Mouse (Mus musculus) olfactory bulb, adult 2 months (tissue): ENCODE data around the gene Pttg1.

Experiments used
- CTCF ChIP-seq: fragments of 200-500 bp; IDR thresholded peaks from 2 replicates; pipeline ENCODE4 v1.5.1; 2012; ENCODE audit warnings: low read depth, mild to moderate bottlenecking, low read length, moderate library complexity; ENCODE audit not compliant: insufficient read depth
- POLR2A ChIP-seq: fragments of 200-500 bp; IDR thresholded peaks from 2 replicates; pipeline ENCODE4 v1.6.1; 2012; ENCODE audit warnings: mild to moderate bottlenecking, low read depth, low read length, moderate library complexity; ENCODE audit not compliant: insufficient read depth

DNA sequence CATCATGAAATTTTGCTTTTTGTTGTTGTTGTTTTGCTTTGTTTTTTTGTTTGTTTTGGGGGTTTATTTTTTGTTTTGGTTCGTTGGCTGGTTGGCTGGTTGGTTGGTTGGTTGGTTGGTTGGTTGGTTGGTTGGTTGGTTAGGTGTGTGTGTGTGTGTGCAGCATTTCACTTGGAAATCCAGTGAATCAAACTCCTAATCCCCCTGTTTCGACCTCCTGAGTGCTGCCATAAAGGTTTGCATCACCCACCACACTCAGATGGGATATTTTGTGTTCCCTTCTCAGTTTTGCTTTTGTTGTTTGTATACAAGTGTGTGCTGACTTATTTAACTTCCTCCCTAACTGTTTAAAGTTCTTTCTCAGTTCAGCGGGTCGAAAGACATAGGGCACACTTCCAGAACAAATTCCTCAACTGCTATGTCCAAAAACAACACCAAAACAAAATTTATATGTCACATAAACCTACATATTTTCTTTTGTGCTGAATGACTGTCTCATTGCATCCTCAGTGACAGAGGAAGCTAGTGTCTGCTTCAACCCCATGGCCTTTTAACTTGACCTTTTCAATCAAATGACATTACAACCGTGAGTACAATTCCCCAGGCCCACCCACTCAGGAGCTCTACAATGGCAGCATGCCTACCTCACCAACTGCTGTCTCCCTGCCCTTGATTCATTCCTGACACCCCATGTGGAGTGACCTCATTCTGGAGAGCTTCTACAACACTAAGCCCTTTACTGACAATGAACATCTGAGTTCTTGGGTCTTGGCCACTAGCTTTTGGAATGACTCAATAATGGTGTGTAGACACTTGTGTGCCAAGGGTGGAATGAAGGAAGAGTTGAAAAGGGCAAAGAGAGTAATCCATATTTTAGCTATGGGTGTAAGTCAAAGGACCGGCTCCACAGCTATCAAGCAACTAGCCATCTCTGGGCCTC is 45.1 kb upstream of the Pttg1 start:
- TF ChIP-seq CTCF (no peak), POLR2A (no peak)
